Mouse (Mus musculus): Measurements from ENCODE around the gene Trim2. TPM values are rescaled to one million over a fixed set of nuclear protein-coding genes. Genes with fewer than 3 reads are reported as not detected.

The Trim2 gene
- 17.5 and 20.6 TPM in 2 replicates for polyA plus RNA-seq (2011; ENCODE audit: insufficient read length, low read depth, missing spikeins)

DNA sequence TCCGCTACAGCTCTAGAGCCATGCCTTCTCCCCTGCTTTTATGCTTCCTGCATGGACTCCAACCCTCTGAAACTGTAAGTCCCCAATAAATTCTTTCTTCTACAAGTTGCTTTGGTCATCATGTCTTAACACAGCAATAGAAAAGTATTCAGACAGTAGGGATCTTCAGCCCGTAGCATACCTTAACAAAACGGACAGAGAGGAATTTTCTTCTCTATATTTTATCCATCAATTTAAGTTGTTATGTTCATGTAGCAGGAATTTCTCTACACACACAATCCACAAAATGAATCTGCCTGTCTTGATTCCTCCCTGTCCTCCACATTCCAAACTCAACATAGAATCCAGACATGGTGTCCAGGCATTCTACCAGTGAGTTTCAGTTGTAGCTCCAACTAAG, at the start of gene Trim2:
Trim2 (minus strand) TSS at position 101 of the 400 bp plus-strand sequence.
- TF ChIP-seq CTCF (IDR thresholded peaks at IDR 0.05; ENCODE audit: borderline replicate concordance, insufficient read depth, low read length): no peak
- TF ChIP-seq POLR2A (IDR thresholded peaks at IDR 0.05; ENCODE audit: low read depth, low read length): no peak
- no peak within 1 kb of the TSS for H3K4me3 ChIP-seq (ENCODE audit: insufficient read depth, low read length)
- no peak within 1 kb of the TSS for H3K27ac ChIP-seq (ENCODE audit: insufficient read depth, low read length)
- 0 out of 2 replicates have a peak, but pooled peaks cover 4% of the 10 kb centered on the region for H3K4me1 ChIP-seq (ENCODE audit: control insufficient read depth, insufficient read depth, low read length)

- Histone ChIP-seq H3K4me3 (ENCODE audit: insufficient read depth, low read length) (no peak overlapping the region), H3K27ac (ENCODE audit: insufficient read depth, low read length) (no peak overlapping the region), H3K4me1 (ENCODE audit: control insufficient read depth, insufficient read depth, low read length) (no peaks in the 10 kb centered on the region)
- TF ChIP-seq CTCF (IDR thresholded peaks at IDR 0.05; ENCODE audit: borderline replicate concordance, insufficient read depth, low read length) (0 out of 2 replicates have a peak, but pooled peaks have one; percentile 4), POLR2A (IDR thresholded peaks at IDR 0.05; ENCODE audit: low read depth, low read length) (no peak)
These were observed 49.4 kb upstream of the Trim2 start for GRCm38 (mm10) chr3:84355930-84356689.

GRCm38 (mm10) chr3:84352353-84353034, 45.8 kb upstream of the Trim2 start:
- no peaks in the 10 kb centered on the region for H3K4me1 ChIP-seq (ENCODE audit: control insufficient read depth, insufficient read depth, low read length)
- no peak overlapping the region for H3K4me3 ChIP-seq (ENCODE audit: insufficient read depth, low read length)
- TF ChIP-seq CTCF (IDR thresholded peaks at IDR 0.05; ENCODE audit: borderline replicate concordance, insufficient read depth, low read length) (peak; percentile 71; the same call in 1 of the 2 replicates), POLR2A (IDR thresholded peaks at IDR 0.05; ENCODE audit: low read depth, low read length) (no peak)
- H3K27ac ChIP-seq (ENCODE audit: insufficient read depth, low read length): no peak overlapping the region

GRCm38 (mm10) chr3:84350311-84350710, 43.6 kb upstream of the Trim2 start:
- H3K4me1 ChIP-seq (ENCODE audit: control insufficient read depth, insufficient read depth, low read length): peaks cover 4% of the 10 kb centered on the region
- no peak overlapping the region for H3K4me3 ChIP-seq (ENCODE audit: insufficient read depth, low read length)
- TF ChIP-seq POLR2A (IDR thresholded peaks at IDR 0.05; ENCODE audit: low read depth, low read length): no peak
- TF ChIP-seq CTCF (IDR thresholded peaks at IDR 0.05; ENCODE audit: borderline replicate concordance, insufficient read depth, low read length): no peak
- no peak overlapping the region for H3K27ac ChIP-seq (ENCODE audit: insufficient read depth, low read length)

DNA sequence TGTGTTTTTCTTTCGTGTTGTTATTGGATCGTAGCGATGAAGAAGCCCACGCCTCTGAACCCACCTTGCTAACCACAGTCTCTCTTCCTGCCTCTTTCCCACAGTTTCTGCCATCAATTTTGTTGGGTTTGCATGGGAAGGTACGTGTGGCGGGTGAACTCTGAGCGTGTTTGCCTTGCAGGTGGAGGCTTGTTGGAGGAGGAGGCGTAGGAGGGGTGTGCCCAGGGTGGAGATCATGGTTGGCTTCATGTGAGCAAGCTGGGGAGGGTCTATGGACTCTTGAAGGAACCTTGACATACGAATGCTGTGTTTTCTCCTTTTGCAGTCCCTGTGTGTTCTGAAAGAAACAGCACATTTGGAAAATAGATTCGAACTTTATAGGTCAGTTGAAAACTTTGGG, 43.1 kb upstream of the Trim2 start:
- TF ChIP-seq POLR2A (IDR thresholded peaks at IDR 0.05; ENCODE audit: low read depth, low read length): no peak
- no peak for TF ChIP-seq CTCF (IDR thresholded peaks at IDR 0.05; ENCODE audit: borderline replicate concordance, insufficient read depth, low read length)

GRCm38 (mm10) chr3:84347426-84347825, 40.7 kb upstream of the Trim2 start:
- Histone ChIP-seq H3K4me1 (ENCODE audit: control insufficient read depth, insufficient read depth, low read length) (peaks cover 8% of the 10 kb centered on the region), H3K27ac (ENCODE audit: insufficient read depth, low read length) (no peak overlapping the region)
- no peak for TF ChIP-seq CTCF (IDR thresholded peaks at IDR 0.05; ENCODE audit: borderline replicate concordance, insufficient read depth, low read length)

More for the DNA sequence above, 43.1 kb upstream of the Trim2 start:
- H3K4me1 ChIP-seq (ENCODE audit: control insufficient read depth, insufficient read depth, low read length): peaks cover 5% of the 10 kb centered on the region
- H3K27ac ChIP-seq (ENCODE audit: insufficient read depth, low read length): no peak overlapping the region
- no peak overlapping the region for H3K4me3 ChIP-seq (ENCODE audit: insufficient read depth, low read length)

DNA sequence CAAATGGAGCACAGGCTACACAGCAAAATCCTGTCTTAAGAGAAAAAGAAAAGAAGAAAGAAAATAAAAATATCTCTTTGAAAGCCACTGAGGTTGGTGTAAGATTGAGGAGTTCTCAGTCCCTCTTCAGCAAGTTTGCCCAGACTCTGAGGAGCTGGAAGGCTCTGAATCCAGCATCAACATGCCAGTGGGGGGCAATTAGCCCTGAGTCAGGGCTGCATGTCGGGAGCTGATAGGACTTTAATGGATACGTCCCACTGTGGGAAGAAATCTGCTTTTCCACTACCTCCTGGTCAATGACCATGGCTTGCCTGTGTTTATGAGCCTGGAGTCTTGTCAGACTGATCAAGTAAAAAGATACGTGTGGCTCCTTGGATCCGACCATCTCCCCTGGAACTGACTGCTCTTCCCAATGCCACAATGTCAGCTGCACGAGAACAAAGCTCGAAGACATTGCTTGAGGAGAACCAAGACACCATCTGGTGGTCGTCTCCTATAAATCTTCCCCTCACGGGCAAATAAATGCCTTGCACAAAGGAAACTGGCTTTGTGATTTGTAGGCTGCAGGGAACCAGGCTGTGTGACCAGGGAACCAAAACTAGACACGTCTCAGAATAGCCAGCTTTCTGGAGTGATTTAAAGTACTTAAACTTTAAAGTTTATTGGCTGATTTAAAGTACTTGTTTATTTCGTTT, 39.9 kb upstream of the Trim2 start:
- Histone ChIP-seq H3K27ac (ENCODE audit: insufficient read depth, low read length) (no peak overlapping the region), H3K4me1 (ENCODE audit: control insufficient read depth, insufficient read depth, low read length) (peaks cover 8% of the 10 kb centered on the region), H3K4me3 (ENCODE audit: insufficient read depth, low read length) (no peak overlapping the region)
- TF ChIP-seq POLR2A (IDR thresholded peaks at IDR 0.05; ENCODE audit: low read depth, low read length) (no peak), CTCF (IDR thresholded peaks at IDR 0.05; ENCODE audit: borderline replicate concordance, insufficient read depth, low read length) (no peak)

More at GRCm38 (mm10) chr3:84347426-84347825, 40.7 kb upstream of the Trim2 start:
- H3K4me3 ChIP-seq (ENCODE audit: insufficient read depth, low read length): no peak overlapping the region

DNA sequence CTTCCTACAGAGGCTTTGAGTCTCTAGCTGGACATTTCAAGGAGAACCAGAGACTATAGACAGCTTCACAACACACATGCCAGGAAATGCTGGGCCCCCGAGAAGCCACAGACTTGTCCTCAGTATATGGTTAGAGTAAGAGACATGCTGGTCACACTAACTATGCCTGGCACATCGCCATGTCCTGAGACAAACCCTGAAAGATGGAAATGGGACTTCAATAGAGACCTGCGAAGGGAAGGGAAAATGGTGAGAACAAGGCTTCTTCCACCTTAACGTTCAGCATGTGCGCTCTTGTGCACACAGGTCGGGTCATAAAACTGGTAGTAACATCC, 38.9 kb upstream of the Trim2 start:
- Histone ChIP-seq H3K27ac (ENCODE audit: insufficient read depth, low read length) (peak overlapping the region; percentile 56), H3K4me1 (ENCODE audit: control insufficient read depth, insufficient read depth, low read length) (peaks cover 8% of the 10 kb centered on the region), H3K4me3 (ENCODE audit: insufficient read depth, low read length) (no peak overlapping the region)
- TF ChIP-seq POLR2A (IDR thresholded peaks at IDR 0.05; ENCODE audit: low read depth, low read length): peak; percentile 31
- no peak for TF ChIP-seq CTCF (IDR thresholded peaks at IDR 0.05; ENCODE audit: borderline replicate concordance, insufficient read depth, low read length)

DNA sequence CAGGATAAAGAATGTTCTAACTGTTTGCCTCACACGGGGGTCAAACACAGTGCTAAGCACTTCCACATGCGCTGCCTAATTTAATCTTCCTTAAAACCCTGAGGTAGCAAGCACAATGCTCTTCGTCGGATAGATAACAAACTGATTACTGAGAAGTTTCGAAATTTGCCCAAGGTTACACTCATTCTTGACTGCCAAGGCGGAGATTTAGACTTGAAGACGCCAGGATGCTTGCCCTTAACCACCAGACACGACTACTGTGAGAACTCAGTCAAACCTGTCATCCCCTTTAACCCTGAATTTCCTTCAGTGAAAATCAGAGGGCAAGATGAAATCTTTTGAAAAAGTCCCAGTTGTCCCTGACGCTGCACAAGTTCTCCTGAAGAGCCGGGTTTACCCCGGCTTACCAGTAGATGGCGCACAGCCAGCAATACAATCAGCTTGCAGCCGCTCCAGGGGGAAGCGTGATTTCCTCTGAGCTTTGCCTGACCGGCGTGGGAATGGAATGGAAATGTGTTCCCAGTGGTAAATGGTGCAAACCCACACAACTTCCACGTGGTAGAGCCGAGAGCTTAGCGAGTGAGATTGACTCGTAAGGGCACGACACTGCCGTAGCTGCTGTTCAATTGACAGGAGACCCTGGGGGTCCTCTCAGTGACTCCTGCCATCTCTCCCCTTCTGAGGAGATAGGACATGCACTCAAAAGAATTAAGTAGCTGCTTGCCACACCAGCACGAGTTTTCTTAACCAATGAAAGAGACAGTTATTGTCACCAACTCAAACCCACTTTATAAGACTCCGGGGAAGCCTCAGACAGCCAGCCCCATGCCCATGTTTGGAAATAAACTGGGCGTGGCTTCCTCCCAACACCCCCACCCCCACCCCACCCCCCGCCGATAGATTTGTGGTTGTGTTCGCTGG, 38.3 kb upstream of the Trim2 start:
- TF ChIP-seq POLR2A (IDR thresholded peaks at IDR 0.05; ENCODE audit: low read depth, low read length) (peak; percentile 28; the same call in 1 of the 2 replicates), CTCF (IDR thresholded peaks at IDR 0.05; ENCODE audit: borderline replicate concordance, insufficient read depth, low read length) (peak; percentile 47; the same call in 1 of the 2 replicates)
- H3K27ac ChIP-seq (ENCODE audit: insufficient read depth, low read length): peak overlapping the region; percentile 52; the same call in 1 of the 2 replicates
- peaks cover 8% of the 10 kb centered on the region for H3K4me1 ChIP-seq (ENCODE audit: control insufficient read depth, insufficient read depth, low read length)
- H3K4me3 ChIP-seq (ENCODE audit: insufficient read depth, low read length): peak overlapping the region; percentile 37
